In the genomic region with DNA sequence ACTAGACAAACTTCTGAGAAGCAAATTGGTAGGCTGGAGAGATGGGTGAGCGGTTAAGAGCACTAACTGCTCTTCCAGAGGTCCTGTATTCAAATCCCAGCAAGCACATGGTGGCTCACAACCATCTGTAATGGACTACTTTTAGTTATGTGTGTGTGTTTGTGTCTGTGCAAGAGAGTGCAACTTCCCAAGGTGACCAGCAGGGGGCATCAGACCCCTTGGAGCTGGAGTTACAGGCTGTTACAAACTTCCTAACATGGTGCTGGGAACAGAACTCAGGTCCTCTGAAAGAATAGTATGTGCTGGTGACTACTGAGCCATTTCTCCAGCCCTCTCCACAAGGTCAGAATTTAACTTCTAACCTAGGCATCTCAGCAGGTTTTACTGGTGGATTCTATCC, we compare ENCODE assay signal across 21 mouse cellular contexts. TPM values are rescaled to one million over a fixed set of nuclear protein-coding genes. Genes with fewer than 3 reads are reported as not detected.
A peak's percentile ranks its signal among the peaks of the same experiment; 100 is the strongest.
DNase-seq lines count a peak whose midpoint lies in the region; ATAC-seq and TF ChIP-seq lines count a peak whose summit lies in the region.
"Had no signal": no experiment of that assay in that cellular context is flagged by ENCODE, and none has a peak within 500 bp of the region (broad histone marks: within the 10 kb centered on the region; RNA-seq: fewer than 3 reads in every experiment).

No protein-coding gene starts in this region.

- H3K36me3 ChIP-seq in kidney, postnatal 0 days (ENCODE audit: insufficient read depth, low read length) = no peaks in the 10 kb centered on the region
- peaks cover 10% of the 10 kb centered on the region; the same call in 1 of the 2 replicates for H3K36me3 ChIP-seq in kidney, embryonic 15.5 days
- H3K36me3 ChIP-seq in midbrain, embryonic 11.5 days (ENCODE audit: control insufficient read depth, insufficient read depth, low read length) = no peaks in the 10 kb centered on the region
- peaks cover 5% of the 10 kb centered on the region; the same call in 1 of the 2 replicates for H3K36me3 ChIP-seq in midbrain, embryonic 10.5 days
- no peaks in the 10 kb centered on the region for H3K36me3 ChIP-seq in MEL (ENCODE audit: control insufficient read depth in 1 of 2, insufficient read depth in 2 of 2, low read length in 2 of 2)
- H3K36me3 ChIP-seq in stomach, postnatal 0 days (ENCODE audit: control insufficient read depth, insufficient read depth, low read length) = no peaks in the 10 kb centered on the region
- H3K36me3 ChIP-seq: hindbrain, embryonic 15.5 days; midbrain, embryonic 15.5 days; neural tube, embryonic 13.5 days had no signal

- H3K27ac ChIP-seq in kidney, postnatal 0 days = no peak overlapping the region
- H3K27ac ChIP-seq in kidney, embryonic 15.5 days = no peak overlapping the region
- no peak overlapping the region for H3K27ac ChIP-seq in midbrain, embryonic 11.5 days (ENCODE audit: low read depth, low read length)
- H3K27ac ChIP-seq in midbrain, embryonic 10.5 days (replicated peaks) = no peak overlapping the region
- no peak overlapping the region for H3K27ac ChIP-seq in MEL (ENCODE audit: control insufficient read depth, low read depth, low read length)
- no peak overlapping the region for H3K27ac ChIP-seq in stomach, postnatal 0 days (replicated peaks)
- H3K27ac ChIP-seq: forebrain, embryonic 10.5 days; hindbrain, embryonic 15.5 days; midbrain, embryonic 15.5 days; neural tube, embryonic 13.5 days had no signal

- no peaks in the 10 kb centered on the region for H3K9me3 ChIP-seq in kidney, postnatal 0 days (replicated peaks; ENCODE audit: low read length)
- H3K9me3 ChIP-seq in kidney, embryonic 15.5 days (replicated peaks) = no peaks in the 10 kb centered on the region
- H3K9me3 ChIP-seq in midbrain, embryonic 11.5 days (ENCODE audit: control insufficient read depth, low read length) = peaks cover 3% of the 10 kb centered on the region; the same call in 1 of the 2 replicates
- peaks cover 4% of the 10 kb centered on the region; the same call in 1 of the 2 replicates for H3K9me3 ChIP-seq in midbrain, embryonic 10.5 days (replicated peaks)
- no peaks in the 10 kb centered on the region for H3K9me3 ChIP-seq in MEL (replicated peaks; ENCODE audit: insufficient read depth, low read length)
- H3K9me3 ChIP-seq in stomach, postnatal 0 days (ENCODE audit: control insufficient read depth, low read length) = no peaks in the 10 kb centered on the region
- H3K9me3 ChIP-seq: hindbrain, embryonic 15.5 days; neural tube, embryonic 13.5 days had no signal

- H3K79me2 ChIP-seq in MEL (ENCODE audit: control insufficient read depth, insufficient read depth, low read length, poor library complexity) = no peaks in the 10 kb centered on the region

- TF ChIP-seq RAD21 in MEL (IDR thresholded peaks at IDR 0.05; ENCODE audit: low read depth, low read length) = no peak

- H3K4me2 ChIP-seq in kidney, postnatal 0 days (ENCODE audit: low read length) = no peak overlapping the region
- H3K4me2 ChIP-seq in kidney, embryonic 15.5 days = no peak overlapping the region
- H3K4me2 ChIP-seq in midbrain, embryonic 11.5 days = no peak overlapping the region
- H3K4me2 ChIP-seq in stomach, postnatal 0 days (replicated peaks; ENCODE audit: low read depth) = no peak overlapping the region
- H3K4me2 ChIP-seq: heart, embryonic 11.5 days; hindbrain, embryonic 15.5 days; midbrain, embryonic 15.5 days; neural tube, embryonic 13.5 days had no signal

- H3K9ac ChIP-seq in kidney, postnatal 0 days (ENCODE audit: low read depth, low read length) = no peak overlapping the region
- no peak overlapping the region for H3K9ac ChIP-seq in kidney, embryonic 15.5 days
- no peak overlapping the region for H3K9ac ChIP-seq in midbrain, embryonic 11.5 days (ENCODE audit: low read length)
- no peak overlapping the region for H3K9ac ChIP-seq in MEL (ENCODE audit: control insufficient read depth, low read depth, low read length, poor library complexity, severe bottlenecking)
- H3K9ac ChIP-seq in stomach, postnatal 0 days (ENCODE audit: low read length) = no peak overlapping the region
- H3K9ac ChIP-seq: hindbrain, embryonic 15.5 days; midbrain, embryonic 15.5 days; neural tube, embryonic 13.5 days had no signal

- no peak overlapping the region for H3K4me3 ChIP-seq in kidney, postnatal 0 days (replicated peaks; ENCODE audit: low read depth, low read length)
- no peak overlapping the region for H3K4me3 ChIP-seq in kidney, embryonic 15.5 days (replicated peaks)
- H3K4me3 ChIP-seq in midbrain, embryonic 11.5 days (ENCODE audit: low read depth, low read length) = no peak overlapping the region
- H3K4me3 ChIP-seq in midbrain, embryonic 10.5 days = no peak overlapping the region
- no peak overlapping the region for H3K4me3 ChIP-seq in MEL (ENCODE audit: control insufficient read depth in 1 of 2, insufficient read depth in 1 of 2, low read depth in 2 of 2, low read length in 2 of 2)
- no peak overlapping the region for H3K4me3 ChIP-seq in stomach, postnatal 0 days (ENCODE audit: low read depth, low read length)
- H3K4me3 ChIP-seq: forebrain, embryonic 10.5 days; hindbrain, embryonic 15.5 days; midbrain, embryonic 15.5 days; myocyte; neural tube, embryonic 13.5 days had no signal

- TF ChIP-seq POLR2A in MEL (IDR thresholded peaks at IDR 0.05; ENCODE audit: control insufficient read depth in 1 of 2, insufficient read depth in 1 of 2, low read depth in 1 of 2, low read length in 2 of 2, poor library complexity in 1 of 2) = no peak

- H3K4me1 ChIP-seq in kidney, postnatal 0 days (replicated peaks; ENCODE audit: insufficient read depth, low read length) = no peaks in the 10 kb centered on the region
- no peaks in the 10 kb centered on the region for H3K4me1 ChIP-seq in kidney, embryonic 15.5 days
- H3K4me1 ChIP-seq in midbrain, embryonic 11.5 days (ENCODE audit: control insufficient read depth, insufficient read depth, low read length) = no peaks in the 10 kb centered on the region
- H3K4me1 ChIP-seq in midbrain, embryonic 10.5 days = no peaks in the 10 kb centered on the region
- H3K4me1 ChIP-seq in MEL (ENCODE audit: control insufficient read depth in 1 of 2, insufficient read depth in 2 of 2, low read length in 2 of 2) = no peaks in the 10 kb centered on the region
- no peaks in the 10 kb centered on the region for H3K4me1 ChIP-seq in stomach, postnatal 0 days (replicated peaks; ENCODE audit: control insufficient read depth, insufficient read depth)
- H3K4me1 ChIP-seq: forebrain, embryonic 10.5 days; midbrain, embryonic 15.5 days had no signal

- no peak for TF ChIP-seq EP300 in MEL (IDR thresholded peaks at IDR 0.05; ENCODE audit: low read depth in 1 of 2, low read length in 2 of 2)
- TF ChIP-seq EP300 in stomach, postnatal 0 days (optimal IDR thresholded peaks at IDR 0.05) = no peak

- DNase-seq in kidney, postnatal 0 days (ENCODE audit: low spot score) = no peak
- DNase-seq in midbrain, embryonic 11.5 days (ENCODE audit: low spot score, missing footprints) = peak; percentile 26
- no peak for DNase-seq in midbrain, embryonic 10.5 days (ENCODE audit: low spot score)
- DNase-seq in MEL (ENCODE audit: low read depth, low spot score) = peak; percentile 13
- DNase-seq in stomach, postnatal 0 days (ENCODE audit: low spot score) = no peak
- no peak for DNase-seq in lung, postnatal 14 days
- DNase-seq: adrenal gland, adult 2 months; cerebellum, adult 18-20 months; cerebellum, postnatal 14 days; retina, postnatal 1 day; right cerebral cortex, postnatal 25 days; spleen, adult 18-20 months; thymus, postnatal 36 days had no signal

- 100% methylated on average over 1 of the region's 1 CpGs for WGBS in kidney, postnatal 0 days
- WGBS in kidney, embryonic 15.5 days = 97% methylated on average over 1 of the region's 1 CpGs
- 92% methylated on average over 1 of the region's 1 CpGs for WGBS in midbrain, embryonic 11.5 days
- 94% methylated on average over 1 of the region's 1 CpGs for WGBS in midbrain, embryonic 10.5 days
- 100% methylated on average over 1 of the region's 1 CpGs for WGBS in stomach, postnatal 0 days

- peak; percentile 20; the same call in 1 of the 2 replicates for TF ChIP-seq CTCF in kidney, postnatal 0 days (IDR thresholded peaks at IDR 0.05; ENCODE audit: low read depth)
- TF ChIP-seq CTCF in MEL (IDR thresholded peaks at IDR 0.05 in 2 of 3, conservative IDR thresholded peaks at IDR 0.05 in 1 of 3; ENCODE audit: control insufficient read depth in 1 of 3, insufficient read depth in 1 of 3, low read depth in 2 of 3, low read length in 3 of 3, poor library complexity in 1 of 3, severe bottlenecking in 1 of 3) = peak; percentile 35 to 41 (median 36); a peak in 4 of 6 replicates
- TF ChIP-seq CTCF in stomach, postnatal 0 days (IDR thresholded peaks at IDR 0.05; ENCODE audit: low read depth) = peak; percentile 35; the same call in 1 of the 2 replicates

- ATAC-seq in kidney, postnatal 0 days (replicated peaks; ENCODE audit: low FRiP score, low read depth) = no peak
- no peak for ATAC-seq in kidney, embryonic 15.5 days (replicated peaks; ENCODE audit: low FRiP score)
- ATAC-seq in midbrain, embryonic 11.5 days (ENCODE audit: low FRiP score) = no peak
- no peak for ATAC-seq in stomach, postnatal 0 days (ENCODE audit: low FRiP score, low TSS enrichment)
- ATAC-seq: midbrain, embryonic 15.5 days; Patski had no signal

- H3K27me3 ChIP-seq in kidney, postnatal 0 days (ENCODE audit: insufficient read depth, low read length) = no peaks in the 10 kb centered on the region
- H3K27me3 ChIP-seq in kidney, embryonic 15.5 days = no peaks in the 10 kb centered on the region
- H3K27me3 ChIP-seq in midbrain, embryonic 11.5 days (ENCODE audit: control insufficient read depth, insufficient read depth, low read length) = no peaks in the 10 kb centered on the region
- no peaks in the 10 kb centered on the region for H3K27me3 ChIP-seq in midbrain, embryonic 10.5 days (ENCODE audit: low read depth, poor library complexity, severe bottlenecking)
- H3K27me3 ChIP-seq in MEL (ENCODE audit: control insufficient read depth in 1 of 2, insufficient read depth in 2 of 2, low read length in 2 of 2) = no peaks in the 10 kb centered on the region
- H3K27me3 ChIP-seq in stomach, postnatal 0 days (ENCODE audit: control insufficient read depth, insufficient read depth, low read length) = no peaks in the 10 kb centered on the region
- H3K27me3 ChIP-seq: hindbrain, embryonic 15.5 days; midbrain, embryonic 15.5 days; neural tube, embryonic 13.5 days; Patski had no signal

TF ChIP-seq in MEL, 35 proteins besides CTCF, POLR2A, EP300 and RAD21 (continues in another document):
- no peak for TF ChIP-seq MAZ (IDR thresholded peaks at IDR 0.05; ENCODE audit: low read depth, low read length)

RNA-seq across cellular contexts. Expression of gene Man1c1, which starts 11.7 kb away (rescaled TPM):
- polyA plus RNA-seq in kidney, postnatal 0 days (2015; fragmentation: Nextera tagmentation; extraction: Ambion mirVana) = 3.2 and 3.4 TPM in 2 replicates
- polyA plus RNA-seq in kidney, embryonic 15.5 days (2015; fragmentation: Nextera tagmentation; extraction: Ambion mirVana) = 4.3 and 5.1 TPM in 2 replicates
- polyA plus RNA-seq in midbrain, embryonic 11.5 days (2014; fragmentation: Nextera tagmentation; extraction: Ambion mirVana) = 3.1 and 3.2 TPM in 2 replicates
- polyA plus RNA-seq in midbrain, embryonic 10.5 days (2016; fragmentation: Nextera tagmentation; extraction: Ambion mirVana) = 2.8 and 3.1 TPM in 2 replicates
- 1.6 and 1.9 TPM in 2 replicates for total RNA-seq in MEL (2012; rRNA removed)
- 1 to 10 TPM in 1 of 2 experiments, not detected in 1; 5.2 TPM for polyA plus RNA-seq in MEL (2012; ENCODE audit: insufficient read depth in 1 of 2, insufficient read length in 2 of 2, low read depth in 1 of 2, low replicate concordance in 2 of 2, missing spikeins in 1 of 2)
- 1.5 TPM in 2 replicates for polyA plus RNA-seq in stomach, postnatal 0 days (2015; fragmentation: Nextera tagmentation; extraction: Ambion mirVana)

Comparison
In these comparisons a context has a peak if more than half of its experiments do, and no peak if none do; other contexts are left out.
1. DNase-seq: peak in midbrain, embryonic 11.5 days (single experiment) and MEL (single experiment); none in kidney, postnatal 0 days (single experiment), midbrain, embryonic 10.5 days (single experiment), stomach, postnatal 0 days (single experiment) and lung, postnatal 14 days (single experiment).
2. Peak in every context shown above with its lines, with median percentiles within 50 percentile points of each other: CTCF ChIP-seq.